Mouse (Mus musculus) lung, postnatal 36 days (tissue): Measurements from ENCODE around the gene Ndufa4l2.

ENCODE experiments used
- DNase-seq: peaks from one replicate; pipeline ENCODE4 v3.0.0; 2022; ENCODE audit warnings: mixed read lengths

Ndufa4l2 gene

GRCm38 (mm10) chr10:127509837-127510701, 4.7 kb upstream of the Ndufa4l2 start:
- no peak for DNase-seq

- DNase-seq: no peak
These were observed 3.7 kb upstream of the Ndufa4l2 start for GRCm38 (mm10) chr10:127510895-127511617.

GRCm38 (mm10) chr10:127511634-127512306, 3.0 kb upstream of the Ndufa4l2 start:
- DNase-seq: peak; percentile 29

DNA sequence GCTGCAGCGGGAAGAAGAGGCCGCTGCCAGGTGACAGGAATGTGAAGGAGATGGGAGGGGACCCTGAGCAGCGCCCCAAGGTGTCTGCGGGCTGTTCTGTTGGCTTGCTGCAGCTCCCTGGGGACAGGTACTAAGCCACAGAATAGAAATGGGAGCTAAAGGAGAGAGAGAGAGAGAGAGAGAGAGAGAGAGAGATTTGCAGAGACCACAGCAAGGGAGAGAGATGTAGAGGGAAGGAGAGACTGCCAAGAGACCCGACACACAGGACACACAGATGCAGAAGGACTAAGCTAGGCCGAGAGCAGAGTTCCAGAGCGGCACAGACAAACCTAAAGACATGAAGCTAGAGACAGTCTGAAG, 2.5 kb upstream of the Ndufa4l2 start:
- DNase-seq: no peak

DNA sequence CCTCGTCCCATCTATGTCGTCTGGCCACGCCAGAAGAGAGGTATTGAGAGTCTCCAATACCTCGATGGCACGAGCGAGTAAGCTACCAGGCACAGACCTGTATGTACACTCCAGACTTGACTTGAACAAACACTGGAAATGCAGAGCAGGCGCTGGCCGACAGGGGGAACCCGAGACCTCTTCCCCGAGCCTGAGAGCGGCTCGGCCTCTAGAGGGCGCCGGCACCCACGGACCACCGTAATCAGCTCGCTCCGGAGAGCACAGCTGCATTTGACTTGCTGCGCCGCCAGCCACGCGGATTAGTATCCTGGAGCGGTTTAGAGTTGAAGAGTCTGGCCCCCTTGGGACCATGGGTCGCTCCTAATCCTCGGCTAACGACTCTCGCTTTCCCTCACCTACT, 2.0 kb upstream of the Ndufa4l2 start:
- peak; percentile 97 for DNase-seq

- DNase-seq: no peak
These were observed 1.2 kb upstream of the Ndufa4l2 start for GRCm38 (mm10) chr10:127513501-127514091.

- no peak for DNase-seq
These were observed 562 bp upstream of the Ndufa4l2 start for GRCm38 (mm10) chr10:127514111-127514698.

DNA sequence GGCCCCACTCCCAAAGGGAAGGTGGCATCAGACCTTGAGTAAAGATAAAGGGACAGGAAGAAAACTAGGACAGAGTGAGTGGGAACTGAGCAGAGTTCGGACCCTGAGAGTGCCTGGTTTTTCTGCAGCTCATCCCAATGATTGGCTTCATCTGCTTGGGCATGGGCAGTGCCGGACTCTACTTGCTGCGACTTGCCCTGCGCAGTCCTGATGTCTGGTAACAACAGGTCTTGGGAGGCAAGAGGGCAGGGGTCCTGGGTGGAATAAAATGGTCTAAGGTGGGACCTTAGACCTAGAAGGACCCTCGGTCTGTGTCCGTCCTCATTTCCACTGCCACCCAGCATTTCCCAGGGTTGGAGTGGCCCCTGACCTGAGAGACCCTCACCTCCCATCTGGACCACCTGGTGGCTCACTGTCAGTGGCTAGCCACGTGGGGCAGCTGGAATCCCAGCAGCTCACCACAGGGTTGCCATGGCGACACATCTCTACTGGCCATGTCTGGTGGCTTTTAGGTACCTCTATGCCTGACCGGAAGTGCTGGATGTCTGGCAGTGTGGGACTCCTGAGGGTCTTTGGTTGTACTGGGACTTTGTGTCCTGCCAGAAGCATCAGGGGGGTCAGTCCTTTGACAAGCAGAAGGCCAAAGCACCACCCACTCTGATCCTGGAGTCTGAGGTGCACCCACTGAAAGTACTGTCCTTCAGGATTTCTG, 660 bp downstream of the Ndufa4l2 start:
- DNase-seq: no peak

DNA sequence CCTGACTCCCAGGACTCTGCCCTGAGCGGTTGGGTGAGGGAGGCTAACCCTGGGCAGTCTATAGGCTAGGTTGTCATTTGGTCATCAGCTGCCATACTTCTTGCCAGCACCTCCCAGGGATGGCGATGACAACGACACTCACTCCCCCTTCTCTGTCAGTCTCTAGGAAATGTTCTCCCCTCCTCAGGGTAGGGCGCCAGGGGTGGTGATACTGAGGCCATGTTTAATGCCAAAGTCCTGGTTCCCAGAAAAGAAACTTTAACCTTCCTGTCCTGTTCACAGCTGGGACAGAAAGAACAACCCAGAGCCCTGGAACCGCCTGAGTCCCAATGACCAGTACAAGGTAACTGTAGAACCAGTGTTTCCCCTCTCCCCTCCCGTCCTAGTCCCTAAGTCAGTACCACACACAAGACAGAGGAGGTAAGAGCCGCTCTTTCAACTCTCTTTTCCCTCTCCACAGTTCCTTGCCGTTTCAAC, 1.3 kb downstream of the Ndufa4l2 start:
- no peak for DNase-seq

GRCm38 (mm10) chr10:127516576-127517260, 2.0 kb downstream of the Ndufa4l2 start:
- DNase-seq: peak; percentile 45

- DNase-seq: no peak
These were observed 3.2 kb downstream of the Ndufa4l2 start for GRCm38 (mm10) chr10:127517941-127518340.

DNA sequence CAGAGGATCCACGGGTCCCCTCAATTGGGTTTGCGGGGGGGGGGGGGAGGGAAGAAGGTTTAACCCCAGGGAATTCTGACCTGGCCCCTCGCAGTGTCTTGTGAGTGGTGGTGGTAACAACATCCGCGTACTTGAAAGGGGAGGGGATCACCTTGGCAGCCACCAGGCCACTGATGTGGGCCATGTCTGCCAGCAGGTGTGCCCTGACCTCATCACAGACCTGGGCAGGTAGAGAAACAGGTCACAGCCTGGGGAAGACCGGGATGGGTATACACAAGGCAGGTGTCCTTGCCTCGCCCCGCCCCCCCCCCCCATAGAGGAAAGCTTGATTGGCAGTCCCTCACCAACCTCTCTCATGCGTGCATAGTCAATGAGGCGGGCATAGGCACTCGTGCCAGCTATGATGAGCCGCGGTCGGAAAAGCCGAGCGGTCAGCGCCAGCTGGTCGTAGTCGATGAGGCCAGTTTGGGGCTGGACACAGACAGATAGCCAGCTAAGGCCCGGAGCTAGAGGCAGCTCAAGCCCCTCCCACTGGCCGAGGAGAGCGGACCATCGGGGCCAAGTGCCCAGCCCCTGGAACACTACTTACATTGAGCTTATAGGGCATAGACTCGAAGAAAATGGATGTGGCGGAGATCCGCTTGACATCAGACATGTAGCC, 4.4 kb downstream of the Ndufa4l2 start:
- DNase-seq: no peak

GRCm38 (mm10) chr10:127519903-127520713, 5.3 kb downstream of the Ndufa4l2 start:
- DNase-seq: no peak

GRCm38 (mm10) chr10:127520714-127521357, 6.1 kb downstream of the Ndufa4l2 start:
- no peak for DNase-seq

DNA sequence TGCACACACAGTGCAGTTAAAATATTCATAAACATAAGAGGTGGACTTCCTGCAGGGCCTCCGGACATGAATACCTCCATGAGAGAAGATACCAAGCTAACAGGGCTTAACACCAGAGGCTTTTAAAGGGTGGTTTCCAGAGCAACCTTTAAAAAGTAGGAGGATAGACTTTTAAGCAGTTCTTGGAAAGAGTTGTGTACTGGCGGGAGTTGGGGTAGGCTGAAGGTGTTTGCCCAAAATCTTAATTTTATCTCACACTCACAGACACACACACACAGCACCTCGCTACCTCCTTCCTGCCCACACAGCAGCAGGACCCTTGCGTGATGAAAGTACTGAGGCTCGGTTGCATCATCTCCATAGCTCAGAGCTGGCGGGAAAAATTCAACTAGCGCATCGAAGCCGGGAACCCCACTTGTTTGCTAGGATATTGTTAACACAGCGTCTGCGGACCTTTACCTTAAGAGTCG, 6.9 kb downstream of the Ndufa4l2 start:
- no peak for DNase-seq

DNA sequence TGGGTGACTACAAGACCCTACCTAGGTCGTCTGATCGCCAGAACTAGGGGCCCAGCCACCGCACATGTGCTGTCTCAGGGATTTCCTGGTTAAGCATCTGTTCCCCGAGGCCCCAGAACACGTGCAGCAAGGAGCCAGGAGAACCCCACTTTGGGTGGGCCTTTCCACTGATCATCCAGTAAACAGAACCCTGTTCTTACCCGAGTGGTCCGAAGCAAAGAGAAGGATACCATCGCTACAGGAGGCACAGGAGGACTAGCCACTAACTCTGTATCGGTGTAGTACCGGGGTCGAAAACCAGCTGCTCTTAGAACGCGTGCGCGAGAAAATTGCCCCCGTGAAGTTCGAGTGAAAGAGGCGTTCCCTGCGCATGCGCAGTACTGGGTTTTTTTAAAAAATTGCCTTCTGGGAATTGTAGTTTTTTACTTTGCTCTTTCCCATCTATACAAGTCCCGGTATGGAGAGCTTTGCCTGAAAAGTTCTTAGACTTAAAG, 7.4 kb downstream of the Ndufa4l2 start, which contains the start of gene Shmt2:
Gene Shmt2, minus strand, starts transcription at position 357 of the 494 bp plus-strand sequence.
- peak; percentile 91 for DNase-seq

DNA sequence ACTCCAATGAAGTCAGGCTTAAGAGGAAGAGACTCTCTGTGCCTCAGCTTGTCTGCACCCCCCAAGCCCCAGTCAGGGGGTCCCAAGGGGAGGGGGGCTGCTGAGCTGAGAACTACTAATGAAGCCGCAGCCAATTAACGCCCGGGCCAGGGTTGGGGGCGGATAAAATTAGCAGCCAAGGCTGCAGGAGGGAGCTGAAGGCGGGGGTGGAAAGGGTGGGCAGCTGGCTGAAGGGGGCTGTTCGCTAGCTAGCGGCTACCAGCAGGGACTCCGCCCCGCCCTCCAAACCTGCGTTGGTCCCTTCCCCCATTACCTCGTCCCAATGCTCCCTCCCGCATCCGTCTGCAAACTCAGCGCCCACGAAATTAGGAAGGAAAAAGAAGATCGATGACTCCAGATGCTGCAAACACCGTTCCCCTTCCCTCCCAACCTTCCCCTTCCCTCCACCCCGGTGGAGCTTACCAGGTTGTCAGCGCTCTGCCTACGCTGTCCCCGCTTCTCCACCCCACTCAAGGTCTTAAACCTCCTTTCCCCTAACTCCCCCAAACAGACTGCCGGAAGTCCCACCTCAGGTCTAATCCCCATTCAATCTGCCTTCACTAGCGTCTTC, 10.0 kb downstream of the Ndufa4l2 start:
- DNase-seq: no peak

DNA sequence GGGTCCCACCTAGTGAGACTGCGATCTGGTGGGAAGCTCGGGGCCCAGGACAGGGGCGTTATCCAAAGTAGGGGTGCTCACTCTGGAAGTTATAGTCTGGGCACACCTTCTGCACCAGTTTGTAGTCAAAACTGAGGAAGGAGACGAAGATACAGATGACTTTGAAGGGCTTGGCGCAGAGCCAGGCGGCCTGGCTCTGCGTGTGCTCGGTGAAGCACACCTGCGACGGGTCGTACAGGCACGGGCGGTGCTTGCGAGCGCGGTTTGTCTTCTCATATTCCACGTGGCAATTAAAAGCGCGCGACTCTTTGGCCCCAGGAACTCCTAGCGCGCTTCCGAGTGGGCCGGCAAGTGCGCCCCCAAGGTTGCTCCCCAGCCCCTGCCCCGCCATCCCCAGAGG, 11.3 kb downstream of the Ndufa4l2 start:
- no peak for DNase-seq
